Mouse (Mus musculus) cerebellum, postnatal 25 days (tissue): ENCODE results near the gene P4ha3.
"Not testable (repeated sequence)": the region's sequence is repeated elsewhere in the genome, so short reads cannot be mapped to it uniquely, and the experiment has no call there.

ENCODE experiments used
- DNase-seq, 2 experiments: peaks; one replicate each; pipeline ENCODE4 v3.0.0; 2021; ENCODE audit warnings: mixed read lengths in 2 of 2

Gene P4ha3

GRCm38 (mm10) chr7:100285383-100285782, at the start of gene P4ha3:
TSS of gene P4ha3 (plus strand) at chr7:100285520.
- DNase-seq = peak in 1 of 2 experiments; percentile 44

- DNase-seq = no peak
These were observed 47.0 kb upstream of the P4ha3 start for GRCm38 (mm10) chr7:100238271-100238670.

GRCm38 (mm10) chr7:100240601-100241000, 44.7 kb upstream of the P4ha3 start:
- DNase-seq = no peak

GRCm38 (mm10) chr7:100243007-100243406, 42.3 kb upstream of the P4ha3 start:
- DNase-seq = no peak

GRCm38 (mm10) chr7:100244225-100244624, 41.1 kb upstream of the P4ha3 start:
- no peak for DNase-seq

GRCm38 (mm10) chr7:100245176-100245575, 40.1 kb upstream of the P4ha3 start:
- DNase-seq = no peak

- no peak for DNase-seq
These were observed 34.7 kb upstream of the P4ha3 start for GRCm38 (mm10) chr7:100250667-100251066.

GRCm38 (mm10) chr7:100262350-100262749, 23.0 kb upstream of the P4ha3 start:
- DNase-seq = no peak

- not testable (repeated sequence) for DNase-seq
These were observed 20.4 kb upstream of the P4ha3 start for GRCm38 (mm10) chr7:100264934-100265333.

GRCm38 (mm10) chr7:100272369-100272768, 13.0 kb upstream of the P4ha3 start:
- no peak for DNase-seq

- DNase-seq = no peak
These were observed 10.8 kb upstream of the P4ha3 start for GRCm38 (mm10) chr7:100274507-100274906.

- DNase-seq = peak in 1 of 2 experiments; percentile 25
These were observed 8.9 kb upstream of the P4ha3 start for GRCm38 (mm10) chr7:100276397-100276796.

- peak; percentile 21 to 43 for DNase-seq
These were observed 5.5 kb upstream of the P4ha3 start for GRCm38 (mm10) chr7:100279803-100280202.

- DNase-seq = no peak
These were observed 3.7 kb upstream of the P4ha3 start for GRCm38 (mm10) chr7:100281596-100281995.

GRCm38 (mm10) chr7:100283298-100283697, 2.0 kb upstream of the P4ha3 start:
- DNase-seq = no peak

GRCm38 (mm10) chr7:100287748-100288578, 2.6 kb downstream of the P4ha3 start:
- peak; percentile 23 to 55 for DNase-seq

GRCm38 (mm10) chr7:100288622-100289021, 3.3 kb downstream of the P4ha3 start:
- no peak for DNase-seq

- no peak for DNase-seq
These were observed 8.2 kb downstream of the P4ha3 start for GRCm38 (mm10) chr7:100293546-100293945.

GRCm38 (mm10) chr7:100295745-100296144, 10.4 kb downstream of the P4ha3 start:
- DNase-seq = no peak

- no peak for DNase-seq
These were observed 11.4 kb downstream of the P4ha3 start for GRCm38 (mm10) chr7:100296699-100297098.

- DNase-seq = no peak
These were observed 13.7 kb downstream of the P4ha3 start for GRCm38 (mm10) chr7:100298861-100299510.

GRCm38 (mm10) chr7:100301390-100301789, 16.1 kb downstream of the P4ha3 start:
- no peak for DNase-seq

- peak in 1 of 2 experiments; percentile 33 for DNase-seq
These were observed 17.0 kb downstream of the P4ha3 start for GRCm38 (mm10) chr7:100302316-100302715.

- DNase-seq = no peak
These were observed 20.6 kb downstream of the P4ha3 start for GRCm38 (mm10) chr7:100305894-100306293.
